Mouse (Mus musculus): Measurements from ENCODE around the gene Ptov1. TPM values are rescaled to one million over a fixed set of nuclear protein-coding genes. Genes with fewer than 3 reads are reported as not detected.

Ptov1 gene
- polyA plus RNA-seq, 1 experiment = 212 TPM

DNA sequence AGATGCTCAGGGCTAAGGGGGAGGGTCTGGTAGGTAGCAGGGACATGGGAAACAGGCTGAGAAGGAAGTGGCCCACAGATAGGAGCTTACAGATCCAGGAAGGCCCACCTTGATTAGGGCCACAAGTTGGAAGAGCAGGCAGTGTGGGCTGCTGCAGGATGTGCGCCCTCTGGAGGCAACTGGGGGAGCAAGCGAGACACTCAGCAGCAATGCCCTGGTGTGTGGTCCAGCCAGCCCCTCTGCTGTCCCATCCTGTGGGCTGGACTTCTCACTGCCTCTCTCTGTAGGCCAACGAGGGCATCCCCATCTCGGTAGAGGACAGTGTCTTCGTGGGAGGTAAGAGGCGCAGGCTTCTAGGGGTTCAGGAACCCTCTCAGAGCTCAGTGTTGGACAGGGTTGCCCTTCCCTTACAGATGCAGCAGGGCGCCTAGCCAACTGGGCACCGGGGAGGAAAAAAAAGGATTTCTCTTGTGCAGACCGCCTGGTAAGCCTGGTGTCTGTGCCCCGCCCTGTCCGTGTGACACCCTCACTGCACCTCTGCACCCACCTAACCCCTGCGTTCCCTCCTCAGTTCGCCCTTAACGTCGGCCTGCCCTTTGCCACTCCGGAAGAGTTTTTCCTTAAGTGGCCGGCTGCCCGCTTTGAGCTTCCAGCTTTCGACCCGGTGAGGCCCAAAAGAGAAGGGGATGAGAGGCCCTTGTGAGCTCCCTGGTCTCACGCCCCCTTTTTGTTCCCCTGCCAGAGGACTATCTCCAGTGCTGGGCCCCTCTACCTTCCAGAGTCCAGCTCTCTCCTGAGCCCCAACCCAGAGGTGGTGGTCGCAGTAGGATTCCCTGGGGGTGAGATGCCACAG lies 8.8 kb downstream of the Ptov1 start:
- Histone ChIP-seq H3K4me1 (ENCODE audit: control insufficient read depth, insufficient read depth, low read length) (peaks cover 4% of the 10 kb centered on the region; the same call in 1 of the 2 replicates), H3K27me3 (replicated peaks; ENCODE audit: control insufficient read depth, insufficient read depth, low read length) (no peaks in the 10 kb centered on the region), H3K4me3 (ENCODE audit: insufficient read depth, low read depth, low read length) (no peak overlapping the region), H3K36me3 (ENCODE audit: control insufficient read depth, insufficient read depth, low read length) (no peaks in the 10 kb centered on the region), H3K27ac (ENCODE audit: insufficient read depth, low read depth, low read length) (no peak overlapping the region)
- DNase-seq = peak; percentile 65
- peak; percentile 85 for TF ChIP-seq CTCF (conservative IDR thresholded peaks at IDR 0.05; ENCODE audit: insufficient read depth, insufficient read length, low read depth, low read length)
- no peak for TF ChIP-seq POLR2A (IDR thresholded peaks at IDR 0.05; ENCODE audit: low read depth, low read length)
- WGBS = 54% methylated on average over 22 of the region's 22 CpGs

DNA sequence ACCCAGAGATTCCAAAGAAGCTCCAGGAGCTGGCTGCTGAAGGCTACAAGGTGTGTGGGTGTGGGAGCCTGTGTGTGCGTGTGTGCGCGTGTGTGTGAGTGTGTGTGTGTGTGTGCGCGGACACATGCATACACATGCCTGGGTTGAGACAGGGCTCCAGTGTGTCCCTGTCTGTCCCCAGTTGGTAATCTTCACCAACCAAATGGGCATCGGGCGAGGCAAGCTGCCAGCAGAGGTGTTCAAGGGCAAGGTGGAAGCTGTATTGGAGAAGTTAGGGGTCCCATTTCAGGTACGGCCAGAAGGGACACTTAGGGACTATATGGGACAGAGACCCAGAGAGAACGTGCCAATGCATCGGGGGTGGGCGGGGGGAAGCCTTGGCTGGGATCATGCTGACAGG lies 9.7 kb downstream of the Ptov1 start:
- Histone ChIP-seq H3K27me3 (replicated peaks; ENCODE audit: control insufficient read depth, insufficient read depth, low read length) (no peaks in the 10 kb centered on the region), H3K27ac (ENCODE audit: insufficient read depth, low read depth, low read length) (no peak overlapping the region), H3K4me1 (ENCODE audit: control insufficient read depth, insufficient read depth, low read length) (peaks cover 9% of the 10 kb centered on the region; the same call in 1 of the 2 replicates), H3K36me3 (ENCODE audit: control insufficient read depth, insufficient read depth, low read length) (no peaks in the 10 kb centered on the region), H3K4me3 (ENCODE audit: insufficient read depth, low read depth, low read length) (no peak overlapping the region)
- no peak for DNase-seq
- WGBS = 92% methylated on average over 11 of the region's 11 CpGs
- TF ChIP-seq CTCF (conservative IDR thresholded peaks at IDR 0.05; ENCODE audit: insufficient read depth, insufficient read length, low read depth, low read length) (no peak), POLR2A (IDR thresholded peaks at IDR 0.05; ENCODE audit: low read depth, low read length) (no peak)

DNA sequence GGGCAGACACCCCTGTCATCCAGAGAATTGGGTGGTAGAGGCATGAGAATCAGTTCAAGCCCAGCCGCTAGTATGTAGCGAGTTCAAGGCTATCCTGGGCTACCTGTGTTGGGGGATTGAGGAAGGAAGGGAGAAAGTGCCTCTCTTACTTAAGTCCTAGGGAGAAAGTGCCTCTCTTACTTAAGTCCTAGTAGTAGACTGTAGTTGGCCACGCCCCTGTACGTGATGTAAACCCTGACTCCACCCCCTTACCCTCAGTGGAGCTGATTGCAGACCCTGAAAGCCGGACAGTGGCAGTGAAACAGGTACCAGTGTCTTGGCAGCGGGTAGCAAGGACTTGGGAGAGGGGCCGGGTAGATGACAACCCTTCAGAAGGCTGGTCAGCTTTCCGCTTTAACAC lies 11.7 kb downstream of the Ptov1 start:
- H3K4me3 ChIP-seq (ENCODE audit: insufficient read depth, low read depth, low read length) = peak overlapping the region; percentile 77
- TF ChIP-seq POLR2A (IDR thresholded peaks at IDR 0.05; ENCODE audit: low read depth, low read length) (no peak), CTCF (conservative IDR thresholded peaks at IDR 0.05; ENCODE audit: insufficient read depth, insufficient read length, low read depth, low read length) (no peak)
- WGBS = 26% methylated on average over 8 of the region's 8 CpGs
- H3K4me1 ChIP-seq (ENCODE audit: control insufficient read depth, insufficient read depth, low read length) = peaks cover 13% of the 10 kb centered on the region; the same call in 1 of the 2 replicates
- no peaks in the 10 kb centered on the region for H3K27me3 ChIP-seq (replicated peaks; ENCODE audit: control insufficient read depth, insufficient read depth, low read length)
- H3K27ac ChIP-seq (ENCODE audit: insufficient read depth, low read depth, low read length) = no peak overlapping the region
- peak; percentile 52 for DNase-seq
- H3K36me3 ChIP-seq (ENCODE audit: control insufficient read depth, insufficient read depth, low read length) = no peaks in the 10 kb centered on the region

DNA sequence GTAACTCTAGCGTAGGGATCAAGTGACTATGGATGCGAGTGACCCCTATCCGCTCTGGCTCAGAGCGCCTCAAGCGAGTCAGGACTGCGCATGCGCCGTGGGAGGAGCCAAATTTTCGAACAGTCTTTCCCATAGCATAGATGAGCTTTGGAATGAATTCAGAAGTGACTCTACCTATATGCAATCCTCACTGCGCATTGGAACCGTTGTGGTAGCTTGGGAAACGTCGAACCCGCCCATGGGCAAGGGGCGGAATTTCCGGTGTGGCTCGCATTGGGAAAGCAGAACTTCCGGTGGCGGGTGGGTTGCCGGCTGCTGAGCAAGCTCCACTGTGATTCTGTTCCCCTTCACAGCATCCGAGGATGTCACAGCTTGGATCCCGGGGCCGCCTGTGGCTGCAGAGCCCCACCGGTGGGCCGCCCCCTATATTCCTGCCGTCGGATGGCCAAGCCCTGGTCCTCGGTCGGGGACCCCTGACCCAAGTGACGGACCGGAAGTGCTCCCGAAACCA lies 12.5 kb downstream of the Ptov1 start, which contains the start of gene Pnkp:
TSS of gene Pnkp (plus strand) at position 98 of the 511 bp plus-strand sequence.
- peak; percentile 90 for DNase-seq
- TF ChIP-seq CTCF (conservative IDR thresholded peaks at IDR 0.05; ENCODE audit: insufficient read depth, insufficient read length, low read depth, low read length) = no peak
- no peak for TF ChIP-seq POLR2A (IDR thresholded peaks at IDR 0.05; ENCODE audit: low read depth, low read length)
- H3K4me3 ChIP-seq (ENCODE audit: insufficient read depth, low read depth, low read length) = peak within 1 kb of the TSS; percentile 77
- H3K36me3 ChIP-seq (ENCODE audit: control insufficient read depth, insufficient read depth, low read length) = no peaks in the 10 kb centered on the region
- peaks cover 13% of the 10 kb centered on the region; the same call in 1 of the 2 replicates for H3K4me1 ChIP-seq (ENCODE audit: control insufficient read depth, insufficient read depth, low read length)
- under 1% methylated on average over 32 of the region's 32 CpGs for WGBS
- no peaks in the 10 kb centered on the region for H3K27me3 ChIP-seq (replicated peaks; ENCODE audit: control insufficient read depth, insufficient read depth, low read length)
- peak within 1 kb of the TSS; percentile 62 for H3K27ac ChIP-seq (ENCODE audit: insufficient read depth, low read depth, low read length)

DNA sequence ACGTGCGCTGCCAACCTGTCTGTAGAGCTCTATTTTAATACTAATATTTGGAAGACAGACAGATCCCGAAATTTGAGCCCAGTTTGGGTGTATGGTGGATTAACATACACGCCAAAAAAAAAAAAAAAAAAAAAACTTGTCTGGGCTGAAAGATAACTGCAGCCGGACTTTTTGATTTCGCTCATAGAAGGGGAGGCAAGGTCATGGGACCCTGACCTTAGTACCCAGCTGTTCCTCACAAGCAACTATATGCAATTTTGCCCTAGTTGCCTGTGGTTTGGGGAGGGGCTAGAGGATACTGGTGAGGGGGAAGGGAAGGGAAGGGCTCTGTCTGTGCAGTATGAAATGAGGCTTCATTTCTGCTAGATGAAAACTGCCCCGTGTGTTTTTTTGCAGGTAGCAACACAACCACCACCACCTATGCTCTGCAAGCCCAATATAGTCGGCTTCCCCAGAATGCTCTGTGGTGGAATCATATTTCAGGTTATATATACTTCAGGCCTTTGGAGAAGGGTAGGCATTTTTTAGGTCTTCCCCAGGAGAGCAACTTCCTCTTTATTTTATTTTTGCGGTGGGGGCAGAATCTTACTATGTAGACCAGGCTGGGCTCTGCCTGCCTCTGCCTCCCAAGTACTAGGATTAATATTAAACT lies 13.2 kb downstream of the Ptov1 start:
- Histone ChIP-seq H3K27ac (ENCODE audit: insufficient read depth, low read depth, low read length) (no peak overlapping the region), H3K4me1 (ENCODE audit: control insufficient read depth, insufficient read depth, low read length) (peaks cover 13% of the 10 kb centered on the region), H3K36me3 (ENCODE audit: control insufficient read depth, insufficient read depth, low read length) (no peaks in the 10 kb centered on the region), H3K27me3 (replicated peaks; ENCODE audit: control insufficient read depth, insufficient read depth, low read length) (no peaks in the 10 kb centered on the region), H3K4me3 (ENCODE audit: insufficient read depth, low read depth, low read length) (peak overlapping the region; percentile 77)
- TF ChIP-seq POLR2A (IDR thresholded peaks at IDR 0.05; ENCODE audit: low read depth, low read length) = no peak
- 58% methylated on average over 9 of the region's 9 CpGs for WGBS
- DNase-seq = no peak

DNA sequence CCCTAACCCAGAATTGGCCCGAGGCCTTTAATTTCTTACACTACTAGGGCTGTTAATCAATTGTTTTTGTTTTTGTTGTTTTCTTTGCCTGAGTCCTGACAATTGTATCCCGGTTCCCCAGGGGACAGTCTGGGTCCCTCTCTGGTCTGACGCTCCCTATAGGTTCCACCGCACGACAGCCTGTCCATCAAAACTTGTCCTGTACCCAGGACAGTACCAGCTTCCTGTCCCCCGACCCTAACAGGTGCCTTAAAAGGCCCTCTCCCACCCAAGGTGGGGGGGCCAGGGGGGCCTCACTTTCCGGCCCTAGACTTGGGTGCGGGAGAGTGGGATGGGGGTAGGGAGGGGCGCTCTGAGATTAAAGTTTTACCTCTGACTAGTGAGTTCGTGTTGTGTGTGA lies 14.6 kb downstream of the Ptov1 start:
- Histone ChIP-seq H3K27ac (ENCODE audit: insufficient read depth, low read depth, low read length) (peak overlapping the region; percentile 99), H3K27me3 (replicated peaks; ENCODE audit: control insufficient read depth, insufficient read depth, low read length) (no peaks in the 10 kb centered on the region), H3K4me3 (ENCODE audit: insufficient read depth, low read depth, low read length) (peak overlapping the region; percentile 84), H3K36me3 (ENCODE audit: control insufficient read depth, insufficient read depth, low read length) (no peaks in the 10 kb centered on the region), H3K4me1 (ENCODE audit: control insufficient read depth, insufficient read depth, low read length) (peaks cover 22% of the 10 kb centered on the region)
- no peak for DNase-seq
- WGBS = 18% methylated on average over 10 of the region's 10 CpGs
- TF ChIP-seq POLR2A (IDR thresholded peaks at IDR 0.05; ENCODE audit: low read depth, low read length) (no peak), CTCF (conservative IDR thresholded peaks at IDR 0.05; ENCODE audit: insufficient read depth, insufficient read length, low read depth, low read length) (no peak)

All from kidney, adult 2 months (tissue).